Mouse (Mus musculus): ENCODE data around the gene Slc35b1. TPM values are rescaled to one million over a fixed set of nuclear protein-coding genes. Genes with fewer than 3 reads are reported as not detected.
"Not testable (repeated sequence)": the region's sequence is repeated elsewhere in the genome, so short reads cannot be mapped to it uniquely, and the experiment has no call there.

The Slc35b1 gene
- polyA plus RNA-seq, 1 experiment from 2014 or later, result 149 TPM

- no peak overlapping the region for H3K9ac ChIP-seq (replicated peaks)
- no peaks in the 10 kb centered on the region for H3K36me3 ChIP-seq
- H3K4me2 ChIP-seq (replicated peaks), result no peak overlapping the region
- H3K27me3 ChIP-seq, result peaks cover 19% of the 10 kb centered on the region; the same call in 1 of the 2 replicates
- peaks cover 18% of the 10 kb centered on the region; the same call in 1 of the 2 replicates for H3K4me1 ChIP-seq (replicated peaks)
- no peaks in the 10 kb centered on the region for H3K9me3 ChIP-seq
- no peak for ATAC-seq
- 60% methylated on average over 14 of the region's 14 CpGs for WGBS
- H3K27ac ChIP-seq, result no peak overlapping the region
- H3K4me3 ChIP-seq (replicated peaks), result no peak overlapping the region
Measured at GRCm38 (mm10) chr11:95397843-95398835, 13.6 kb downstream of the Slc35b1 start.

GRCm38 (mm10) chr11:95399520-95400020 lies 15.1 kb downstream of the Slc35b1 start:
- H3K9me3 ChIP-seq, result no peaks in the 10 kb centered on the region
- no peak overlapping the region for H3K9ac ChIP-seq (replicated peaks)
- H3K4me1 ChIP-seq (replicated peaks), result peaks cover 16% of the 10 kb centered on the region; the same call in 1 of the 2 replicates
- H3K4me3 ChIP-seq (replicated peaks), result no peak overlapping the region
- H3K4me2 ChIP-seq (replicated peaks), result no peak overlapping the region
- no peak overlapping the region for H3K27ac ChIP-seq
- peaks cover 19% of the 10 kb centered on the region; the same call in 1 of the 2 replicates for H3K27me3 ChIP-seq
- WGBS, result 72% methylated on average over 13 of the region's 13 CpGs
- H3K36me3 ChIP-seq, result no peaks in the 10 kb centered on the region
- no peak for ATAC-seq

GRCm38 (mm10) chr11:95401568-95401967 lies 17.1 kb downstream of the Slc35b1 start:
- no peak for ATAC-seq
- 93% methylated on average over 5 of the region's 5 CpGs for WGBS
- Histone ChIP-seq H3K9me3 (no peaks in the 10 kb centered on the region), H3K27ac (no peak overlapping the region), H3K27me3 (peaks cover 17% of the 10 kb centered on the region; the same call in 1 of the 2 replicates), H3K4me2 (replicated peaks) (no peak overlapping the region), H3K4me1 (replicated peaks) (peaks cover 16% of the 10 kb centered on the region; the same call in 1 of the 2 replicates), H3K36me3 (no peaks in the 10 kb centered on the region), H3K9ac (replicated peaks) (no peak overlapping the region), H3K4me3 (replicated peaks) (no peak overlapping the region)

GRCm38 (mm10) chr11:95402196-95402595 lies 17.7 kb downstream of the Slc35b1 start:
- no peak overlapping the region for H3K4me3 ChIP-seq (replicated peaks)
- H3K27ac ChIP-seq, result no peak overlapping the region
- H3K36me3 ChIP-seq, result no peaks in the 10 kb centered on the region
- peaks cover 16% of the 10 kb centered on the region; the same call in 1 of the 2 replicates for H3K4me1 ChIP-seq (replicated peaks)
- no peak overlapping the region for H3K9ac ChIP-seq (replicated peaks)
- H3K9me3 ChIP-seq, result no peaks in the 10 kb centered on the region
- peaks cover 11% of the 10 kb centered on the region; the same call in 1 of the 2 replicates for H3K27me3 ChIP-seq
- no peak for ATAC-seq
- WGBS, result 29% methylated on average over 5 of the region's 5 CpGs
- no peak overlapping the region for H3K4me2 ChIP-seq (replicated peaks)

GRCm38 (mm10) chr11:95402658-95403101 lies 18.2 kb downstream of the Slc35b1 start:
- H3K9me3 ChIP-seq, result no peaks in the 10 kb centered on the region
- no peak overlapping the region for H3K4me2 ChIP-seq (replicated peaks)
- H3K36me3 ChIP-seq, result no peaks in the 10 kb centered on the region
- H3K27ac ChIP-seq, result no peak overlapping the region
- H3K27me3 ChIP-seq, result peaks cover 11% of the 10 kb centered on the region; the same call in 1 of the 2 replicates
- H3K4me1 ChIP-seq (replicated peaks), result peaks cover 16% of the 10 kb centered on the region; the same call in 1 of the 2 replicates
- ATAC-seq, result no peak
- H3K4me3 ChIP-seq (replicated peaks), result no peak overlapping the region
- no peak overlapping the region for H3K9ac ChIP-seq (replicated peaks)
- 37% methylated on average over 8 of the region's 8 CpGs for WGBS

GRCm38 (mm10) chr11:95403382-95404340 lies 19.2 kb downstream of the Slc35b1 start:
- H3K9me3 ChIP-seq, result no peaks in the 10 kb centered on the region
- H3K27me3 ChIP-seq, result peaks cover 6% of the 10 kb centered on the region; the same call in 1 of the 2 replicates

GRCm38 (mm10) chr11:95405771-95406170 lies 21.3 kb downstream of the Slc35b1 start:
- no peak for ATAC-seq
- Histone ChIP-seq H3K4me2 (replicated peaks) (no peak overlapping the region), H3K27me3 (no peaks in the 10 kb centered on the region), H3K4me3 (replicated peaks) (no peak overlapping the region), H3K27ac (no peak overlapping the region), H3K9me3 (no peaks in the 10 kb centered on the region), H3K9ac (replicated peaks) (no peak overlapping the region), H3K36me3 (no peaks in the 10 kb centered on the region), H3K4me1 (replicated peaks) (0 out of 2 replicates have a peak, but pooled peaks cover 6% of the 10 kb centered on the region)
- WGBS, result 82% methylated on average over 4 of the region's 4 CpGs

More at GRCm38 (mm10) chr11:95403382-95404340, 19.2 kb downstream of the Slc35b1 start:
- H3K4me2 ChIP-seq (replicated peaks), result no peak overlapping the region
- no peak for ATAC-seq
- peaks cover 11% of the 10 kb centered on the region; the same call in 1 of the 2 replicates for H3K4me1 ChIP-seq (replicated peaks)
- no peak overlapping the region for H3K9ac ChIP-seq (replicated peaks)
- 63% methylated on average over 16 of the region's 16 CpGs for WGBS
- no peak overlapping the region for H3K27ac ChIP-seq
- H3K4me3 ChIP-seq (replicated peaks), result no peak overlapping the region
- H3K36me3 ChIP-seq, result no peaks in the 10 kb centered on the region

GRCm38 (mm10) chr11:95406398-95406797 lies 21.9 kb downstream of the Slc35b1 start:
- not testable (repeated sequence) for H3K9me3 ChIP-seq; H3K27me3 ChIP-seq; H3K4me1 ChIP-seq (replicated peaks); H3K36me3 ChIP-seq; ATAC-seq; H3K4me2 ChIP-seq (replicated peaks); H3K4me3 ChIP-seq (replicated peaks); H3K27ac ChIP-seq; H3K9ac ChIP-seq (replicated peaks)
- WGBS, result 93% methylated on average over 5 of the region's 5 CpGs

GRCm38 (mm10) chr11:95409450-95410112 lies 25.1 kb downstream of the Slc35b1 start:
- Histone ChIP-seq H3K9me3 (no peaks in the 10 kb centered on the region), H3K9ac (replicated peaks) (no peak overlapping the region), H3K4me2 (replicated peaks) (no peak overlapping the region), H3K4me3 (replicated peaks) (no peak overlapping the region), H3K36me3 (no peaks in the 10 kb centered on the region), H3K4me1 (replicated peaks) (0 out of 2 replicates have a peak, but pooled peaks cover 5% of the 10 kb centered on the region), H3K27me3 (peaks cover 3% of the 10 kb centered on the region; the same call in 1 of the 2 replicates), H3K27ac (no peak overlapping the region)
- ATAC-seq, result no peak
- WGBS, result 87% methylated on average over 10 of the region's 10 CpGs

- Histone ChIP-seq H3K27ac (peak overlapping the region; percentile 51), H3K27me3 (peaks cover 3% of the 10 kb centered on the region; the same call in 1 of the 2 replicates), H3K4me1 (replicated peaks) (peaks cover 22% of the 10 kb centered on the region), H3K4me3 (replicated peaks) (no peak overlapping the region), H3K9ac (replicated peaks) (no peak overlapping the region), H3K9me3 (no peaks in the 10 kb centered on the region), H3K36me3 (no peaks in the 10 kb centered on the region), H3K4me2 (replicated peaks) (no peak overlapping the region)
- WGBS, result 56% methylated on average over 6 of the region's 6 CpGs
- ATAC-seq, result no peak
Measured at GRCm38 (mm10) chr11:95411453-95412013, 27.0 kb downstream of the Slc35b1 start.
